Mouse (Mus musculus): ENCODE data around the gene C1qtnf12. TPM values are rescaled to one million over a fixed set of nuclear protein-coding genes. Genes with fewer than 3 reads are reported as not detected.

C1qtnf12 gene
- total and polyA plus RNA-seq, 3 experiments = 21.1 to 25.0 (median 24.5) TPM

DNA sequence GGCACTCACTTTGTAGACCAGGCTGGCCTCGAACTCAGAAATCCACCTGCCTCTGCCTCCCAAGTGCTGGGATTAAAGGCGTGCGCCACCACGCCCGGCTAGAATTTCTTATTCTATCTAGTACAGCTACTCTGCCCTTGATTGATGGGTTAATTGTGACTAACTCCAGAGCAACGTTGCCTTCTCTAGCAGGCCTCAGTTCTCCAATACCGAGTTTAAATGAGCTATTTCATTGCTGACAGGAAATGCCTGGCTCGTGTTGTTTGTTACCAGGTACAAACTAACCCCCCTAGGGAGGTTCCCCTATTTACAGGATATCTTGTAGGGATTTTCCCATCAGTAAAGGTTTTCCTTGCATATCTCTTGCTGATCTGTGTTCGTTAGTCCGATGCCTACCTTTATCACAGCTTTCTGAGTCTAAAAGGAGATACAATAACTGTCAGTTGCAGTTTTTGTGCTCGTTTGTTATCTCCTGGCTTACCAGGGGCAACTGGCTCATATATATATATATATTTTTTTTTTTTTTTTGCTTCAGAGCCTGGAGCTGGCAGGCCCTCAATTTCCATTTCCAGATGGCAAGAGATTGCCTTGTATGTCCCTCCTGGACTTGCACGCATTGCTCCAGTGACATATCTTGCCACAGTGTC, 19.4 kb downstream of the C1qtnf12 start (continued):
- TF ChIP-seq MYC (IDR thresholded peaks at IDR 0.05; ENCODE audit: low read depth, low read length) (no peak), ETS1 (conservative IDR thresholded peaks at IDR 0.05; ENCODE audit: low read depth, low read length) (no peak), GABPA (IDR thresholded peaks at IDR 0.05; ENCODE audit: insufficient replicate concordance, low read depth, low read length) (no peak)

DNA sequence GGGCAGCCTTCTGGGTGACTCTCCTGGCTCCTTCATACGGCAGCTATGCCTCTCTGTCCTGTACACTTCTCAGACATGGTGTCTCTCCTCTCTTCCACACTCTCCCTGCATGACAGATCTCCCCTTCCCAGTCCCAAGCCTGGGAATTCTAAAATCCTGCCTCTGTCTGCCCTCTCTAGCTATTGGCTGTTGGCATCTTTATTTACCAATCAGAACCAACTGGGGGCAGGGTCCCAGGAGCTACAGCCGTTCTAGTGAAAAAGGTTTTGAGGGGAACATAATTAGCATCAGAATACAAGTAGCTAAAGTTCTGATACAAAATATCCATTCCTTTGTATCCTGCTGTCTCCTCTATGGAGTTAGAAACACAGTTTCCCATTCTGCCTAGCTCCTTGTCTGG, 21.7 kb downstream of the C1qtnf12 start:
- no peak for DNase-seq (ENCODE audit: extremely low read depth)
- Histone ChIP-seq H3K36me3 (replicated peaks in 1 of 2; ENCODE audit: control insufficient read depth in 1 of 2, insufficient read depth in 1 of 2, low read length in 1 of 2) (no peaks in the 10 kb centered on the region), H3K27ac (ENCODE audit: insufficient read depth, low read depth) (no peak overlapping the region), H3K4me3 (replicated peaks in 1 of 3; ENCODE audit: low read depth in 2 of 3, low read length in 2 of 3, poor library complexity in 1 of 3) (no peak overlapping the region), H3K9ac (ENCODE audit: insufficient read depth, low read depth) (no peak overlapping the region), H3K4me1 (ENCODE audit: control insufficient read depth in 1 of 2, insufficient read depth in 2 of 2) (no peaks in the 10 kb centered on the region), H3K27me3 (replicated peaks) (peaks cover 3% of the 10 kb centered on the region), H3K9me3 (replicated peaks; ENCODE audit: low read length) (no peaks in the 10 kb centered on the region), H3K4me2 (ENCODE audit: insufficient read depth, low read depth, poor library complexity, severe bottlenecking) (no peak overlapping the region), H3K79me2 (replicated peaks; ENCODE audit: control insufficient read depth, extremely low read depth, insufficient read depth, poor library complexity, severe bottlenecking) (no peaks in the 10 kb centered on the region)
- in situ Hi-C loops (cut with MboI; ENCODE audit: low pct_ligation_motif_present, low pct_unique_long_range_greater_than_20kb, low sequenced_read_pairs) = loop anchor here (5.0 kb wide), 1 partner anchor 49 kb away; no protein-coding TSS in a partner anchor
- no peak for TF ChIP-seq ZMIZ1 (IDR thresholded peaks at IDR 0.05; ENCODE audit: low read depth, low read length)
- no peak for TF ChIP-seq MAX (IDR thresholded peaks at IDR 0.05; ENCODE audit: low read length)
- TF ChIP-seq TBP (conservative IDR thresholded peaks at IDR 0.05; ENCODE audit: low read depth, low read length) = no peak
- no peak for TF ChIP-seq KAT2A (IDR thresholded peaks at IDR 0.05; ENCODE audit: insufficient replicate concordance, low read length)
- TF ChIP-seq ETS1 (conservative IDR thresholded peaks at IDR 0.05; ENCODE audit: low read depth, low read length) = no peak
- no peak for TF ChIP-seq ZNF384 (IDR thresholded peaks at IDR 0.05; ENCODE audit: low read depth, low read length)
- TF ChIP-seq SIN3A (IDR thresholded peaks at IDR 0.05; ENCODE audit: low read length) = no peak
- TF ChIP-seq SMC3 (IDR thresholded peaks at IDR 0.05; ENCODE audit: low read depth, low read length) = no peak
- TF ChIP-seq GABPA (IDR thresholded peaks at IDR 0.05; ENCODE audit: insufficient replicate concordance, low read depth, low read length) = no peak
- no peak for TF ChIP-seq JUN (IDR thresholded peaks at IDR 0.05; ENCODE audit: insufficient read depth, low read depth, low read length)
- TF ChIP-seq TCF12 (IDR thresholded peaks at IDR 0.05; ENCODE audit: low read depth, low read length) = no peak
- no peak for TF ChIP-seq BHLHE40 (IDR thresholded peaks at IDR 0.05; ENCODE audit: low read depth, low read length)
- no peak for TF ChIP-seq MAFK (IDR thresholded peaks at IDR 0.05; ENCODE audit: insufficient replicate concordance, low read length)
- no peak for TF ChIP-seq MXI1 (IDR thresholded peaks at IDR 0.05; ENCODE audit: low read depth, low read length)
- TF ChIP-seq NRF1 (IDR thresholded peaks at IDR 0.05; ENCODE audit: low read depth, low read length) = no peak
- TF ChIP-seq PAX5 (IDR thresholded peaks at IDR 0.05; ENCODE audit: low read length) = no peak
- TF ChIP-seq POLR2AphosphoS2 (IDR thresholded peaks at IDR 0.05; ENCODE audit: low read depth, low read length) = no peak
- TF ChIP-seq EP300 (IDR thresholded peaks at IDR 0.05; ENCODE audit: low read length) = no peak
- TF ChIP-seq MAZ (IDR thresholded peaks at IDR 0.05; ENCODE audit: low read depth, low read length) = no peak
- dilution Hi-C loops (cut with MboI; ENCODE audit: extremely low pct_ligation_motif_present, extremely low pct_unique_long_range_greater_than_20kb, low sequenced_read_pairs) = no loop called here
